Mouse (Mus musculus) olfactory bulb, adult 2 months (tissue): ENCODE measurements around the gene Sost.

Experiments
- CTCF ChIP-seq: fragments of 200-500 bp; IDR thresholded peaks from 2 replicates; pipeline ENCODE4 v1.5.1; 2012; ENCODE audit warnings: low read depth, mild to moderate bottlenecking, low read length, moderate library complexity; ENCODE audit not compliant: insufficient read depth
- POLR2A ChIP-seq: fragments of 200-500 bp; IDR thresholded peaks from 2 replicates; pipeline ENCODE4 v1.6.1; 2012; ENCODE audit warnings: mild to moderate bottlenecking, low read depth, low read length, moderate library complexity; ENCODE audit not compliant: insufficient read depth

- no peak for TF ChIP-seq POLR2A
- TF ChIP-seq CTCF = no peak
Measured at GRCm38 (mm10) chr11:101937108-101937507, 29.7 kb downstream of the Sost start.
